Mouse (Mus musculus) CH12.LX (cell line): ENCODE results near the gene Mgam. TPM values are rescaled to one million over a fixed set of nuclear protein-coding genes. Genes with fewer than 3 reads are reported as not detected.

ENCODE experiments used
- DNase-seq: peaks from one replicate; pipeline ENCODE4 v3.0.0-alpha.2; 2013; ENCODE audit errors: extremely low read depth
- H3K27ac ChIP-seq: 2 replicates; pipeline ENCODE4 v1.5.1; 2012; ENCODE audit warnings: low read depth, mild to moderate bottlenecking, control low read depth, moderate library complexity; ENCODE audit not compliant: insufficient read depth
- H3K27me3 ChIP-seq: replicated peaks from 2 replicates; pipeline ENCODE3; 2012; ENCODE audit warnings: inconsistent platforms
- H3K36me3 ChIP-seq, 2 experiments: replicated peaks in 1 of 2; 2 replicates each; pipeline versions ENCODE3 to v1.6.1; 2012; ENCODE audit warnings: inconsistent platforms in 1 of 2, low read length in 1 of 2, mild to moderate bottlenecking in 1 of 2, mixed read lengths in 1 of 2, moderate library complexity in 1 of 2; ENCODE audit not compliant: control insufficient read depth in 1 of 2, insufficient read depth in 1 of 2
- H3K4me1 ChIP-seq, 2 experiments: 2 replicates each; pipeline ENCODE4 v1.6.1; 2012; ENCODE audit warnings: inconsistent platforms in 1 of 2, moderate library complexity in 1 of 2; ENCODE audit not compliant: insufficient read depth in 2 of 2, control insufficient read depth in 1 of 2
- H3K4me2 ChIP-seq: 2 replicates; pipeline ENCODE4 v1.6.1; 2012; ENCODE audit warnings: low read depth, mild to moderate bottlenecking, control low read depth; ENCODE audit not compliant: poor library complexity, insufficient read depth, severe bottlenecking
- H3K4me3 ChIP-seq, 3 experiments: fragments of 150-350 bp in 1 of 3; sonication (generic) in 1 of 3; replicated peaks in 1 of 3; 2 replicates each; pipeline versions ENCODE3 to v1.5.1; 2011 to 2012; ENCODE audit warnings: low read depth in 2 of 3, low read length in 2 of 3, mild to moderate bottlenecking in 2 of 3, moderate library complexity in 2 of 3, control low read depth in 1 of 3, improper control_type of control experiment in 1 of 3, inconsistent platforms in 1 of 3, mixed read lengths in 1 of 3; ENCODE audit not compliant: poor library complexity in 1 of 3
- H3K79me2 ChIP-seq: replicated peaks from 2 replicates; pipeline ENCODE4 v1.6.1; 2012; ENCODE audit warnings: mild to moderate bottlenecking, moderate library complexity; ENCODE audit not compliant: control insufficient read depth, poor library complexity, insufficient read depth, severe bottlenecking; ENCODE audit errors: extremely low read depth
- H3K9ac ChIP-seq: 2 replicates; pipeline ENCODE4 v1.6.1; 2012; ENCODE audit warnings: low read depth, mild to moderate bottlenecking, control low read depth, moderate library complexity; ENCODE audit not compliant: insufficient read depth
- H3K9me3 ChIP-seq: replicated peaks from 2 replicates; pipeline ENCODE3; 2012; ENCODE audit warnings: low read length, inconsistent platforms, mixed read lengths
- CHD2 ChIP-seq: IDR thresholded peaks from 2 replicates; pipeline ENCODE4 v1.6.1; 2011; ENCODE audit warnings: low read length, improper control_type of control experiment
- CTCF ChIP-seq, 2 experiments: IDR thresholded peaks in 1 of 2; conservative IDR thresholded peaks in 1 of 2; 2 replicates each; pipeline ENCODE4 v1.5.1; 2011 to 2012; ENCODE audit warnings: low read depth in 2 of 2, low read length in 2 of 2, improper control_type of control experiment in 1 of 2, inconsistent platforms in 1 of 2, mild to moderate bottlenecking in 1 of 2, moderate library complexity in 1 of 2
- EP300 ChIP-seq: IDR thresholded peaks from 2 replicates; pipeline ENCODE4 v1.6.1; 2011; ENCODE audit warnings: low read length, improper control_type of control experiment
- HCFC1 ChIP-seq: IDR thresholded peaks from 2 replicates; pipeline ENCODE4 v1.6.1; 2012; ENCODE audit warnings: low read depth, mild to moderate bottlenecking, inconsistent platforms, low read length, improper control_type of control experiment
- JUN ChIP-seq: IDR thresholded peaks from 2 replicates; pipeline ENCODE4 v1.6.1; 2011; ENCODE audit warnings: low read depth, mild to moderate bottlenecking, low read length, improper control_type of control experiment, moderate library complexity; ENCODE audit not compliant: insufficient read depth
- JUND ChIP-seq: conservative IDR thresholded peaks from 2 replicates; pipeline ENCODE4 v1.6.1; 2011; ENCODE audit warnings: low read depth, low read length, improper control_type of control experiment
- MAFK ChIP-seq: IDR thresholded peaks from 2 replicates; pipeline ENCODE4 v1.6.1; 2011; ENCODE audit warnings: low read length, improper control_type of control experiment; ENCODE audit not compliant: insufficient replicate concordance
- MAX ChIP-seq: IDR thresholded peaks from 2 replicates; pipeline ENCODE4 v1.6.1; 2011; ENCODE audit warnings: low read length, improper control_type of control experiment
- MAZ ChIP-seq: IDR thresholded peaks from 2 replicates; pipeline ENCODE4 v1.6.1; 2012; ENCODE audit warnings: low read depth, mild to moderate bottlenecking, inconsistent platforms, low read length, improper control_type of control experiment, moderate library complexity
- MEF2A ChIP-seq: IDR thresholded peaks from 2 replicates; pipeline ENCODE4 v1.6.1; 2014; ENCODE audit warnings: low read depth, mild to moderate bottlenecking, inconsistent platforms, low read length, improper control_type of control experiment, borderline replicate concordance
- MXI1 ChIP-seq: IDR thresholded peaks from 2 replicates; pipeline ENCODE4 v1.6.1; 2011; ENCODE audit warnings: mild to moderate bottlenecking, low read depth, low read length, improper control_type of control experiment
- MYC ChIP-seq: IDR thresholded peaks from 2 replicates; pipeline ENCODE4 v1.6.1; 2011; ENCODE audit warnings: low read depth, mild to moderate bottlenecking, improper control_type of control experiment, low read length
- NELFE ChIP-seq: IDR thresholded peaks from 2 replicates; pipeline ENCODE4 v1.6.1; 2011; ENCODE audit warnings: low read depth, low read length, improper control_type of control experiment
- POLR2A ChIP-seq: IDR thresholded peaks from 2 replicates; pipeline ENCODE4 v1.6.1; 2011; ENCODE audit warnings: low read depth, mild to moderate bottlenecking, improper control_type of control experiment, low read length
- RAD21 ChIP-seq: IDR thresholded peaks from 2 replicates; pipeline ENCODE4 v1.6.1; 2011; ENCODE audit warnings: low read depth, mild to moderate bottlenecking, low read length, improper control_type of control experiment, moderate library complexity
- SMC3 ChIP-seq: IDR thresholded peaks from 2 replicates; pipeline ENCODE4 v1.6.1; 2011; ENCODE audit warnings: low read depth, low read length, improper control_type of control experiment
- UBTF ChIP-seq: IDR thresholded peaks from 2 replicates; pipeline ENCODE4 v1.6.1; 2012; ENCODE audit warnings: low read depth, mild to moderate bottlenecking, inconsistent platforms, low read length, improper control_type of control experiment, moderate library complexity
- USF1 ChIP-seq: IDR thresholded peaks from 2 replicates; pipeline ENCODE4 v1.6.1; 2014; ENCODE audit warnings: low read depth, mild to moderate bottlenecking, inconsistent platforms, low read length, improper control_type of control experiment
- USF2 ChIP-seq: conservative IDR thresholded peaks from 2 replicates; pipeline ENCODE4 v1.6.1; 2011; ENCODE audit warnings: low read depth, low read length, improper control_type of control experiment
- ZC3H11A ChIP-seq: IDR thresholded peaks from 2 replicates; pipeline ENCODE4 v1.6.1; 2012; ENCODE audit warnings: low read depth, mild to moderate bottlenecking, inconsistent platforms, low read length, improper control_type of control experiment
- dilution Hi-C: fragments of 300-500 bp; cut with MboI; formaldehyde crosslinking; loops from 2 replicates; pipeline ENCODE4 v1.14.3; 2020; ENCODE audit warnings: low sequenced_read_pairs; ENCODE audit not compliant: extremely low pct_unique_long_range_greater_than_20kb, extremely low pct_ligation_motif_present
- in situ Hi-C: fragments of 300-500 bp; cut with MboI; formaldehyde crosslinking; loops from 3 replicates; pipeline ENCODE4 v1.14.3; 2019; ENCODE audit warnings: low sequenced_read_pairs, low pct_ligation_motif_present, low pct_unique_long_range_greater_than_20kb, mixed read lengths
- polyA plus RNA-seq: library from polyadenylated mRNA; unstranded; fragments of >175 nt; gene quantifications from 2 replicates; pipeline ENCODE4 v1.2.1, GENCODE M21; 2012; ENCODE audit warnings: low read depth; ENCODE audit not compliant: insufficient read length
- total RNA-seq, 2 experiments: library from RNA; depleted of rRNA; stranded (reverse); fragments of 300-350 nt in 1 of 2; fragments of >200 nt in 1 of 2; gene quantifications; 2 replicates each; pipeline ENCODE4 v1.2.3; 2012 to 2014

The Mgam gene
- total and polyA plus RNA-seq, 3 experiments, result 0.06 TPM; not detected in 2

DNA sequence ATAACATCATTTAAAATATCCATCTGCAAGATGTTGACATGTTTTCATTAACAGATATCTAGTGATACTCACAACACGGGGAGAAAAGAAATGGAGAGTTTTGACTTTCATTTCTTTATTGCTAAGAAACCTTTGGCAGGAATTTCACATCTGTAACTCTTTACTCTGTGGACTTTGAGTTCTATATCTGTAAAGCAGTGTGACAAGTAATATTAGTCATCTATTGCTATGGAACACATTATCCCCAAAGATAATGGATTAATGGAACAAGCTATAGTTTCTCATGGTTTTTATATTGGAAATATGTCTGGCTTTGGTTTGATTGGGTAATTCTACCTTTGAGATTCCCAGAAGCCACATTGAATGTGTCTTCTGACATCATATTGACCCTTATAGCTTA, 22.3 kb downstream of the Mgam start:
- no peak overlapping the region for H3K9ac ChIP-seq
- no peaks in the 10 kb centered on the region for H3K4me1 ChIP-seq
- no peak overlapping the region for H3K27ac ChIP-seq
- in situ Hi-C loops (no loop called here), dilution Hi-C loops (no loop called here)
- no peaks in the 10 kb centered on the region for H3K9me3 ChIP-seq
- H3K4me3 ChIP-seq, result no peak overlapping the region
- no peak for DNase-seq
- H3K36me3 ChIP-seq, result no peaks in the 10 kb centered on the region
- H3K79me2 ChIP-seq, result no peaks in the 10 kb centered on the region
- no peak overlapping the region for H3K4me2 ChIP-seq
- TF ChIP-seq POLR2A (no peak), MXI1 (no peak), CTCF (conservative IDR thresholded peaks at IDR 0.05 in 1 of 2, IDR thresholded peaks at IDR 0.05 in 1 of 2; ENCODE audit: low read depth in 2 of 2, low read length in 2 of 2) (no peak), MYC (no peak), RAD21 (no peak), USF1 (no peak), NELFE (no peak), UBTF (no peak), MAZ (no peak), HCFC1 (no peak), JUND (no peak), SMC3 (no peak), EP300 (no peak), USF2 (no peak), ZC3H11A (no peak), MEF2A (no peak), CHD2 (no peak), MAX (no peak), MAFK (no peak), JUN (no peak)
- H3K27me3 ChIP-seq, result no peaks in the 10 kb centered on the region

DNA sequence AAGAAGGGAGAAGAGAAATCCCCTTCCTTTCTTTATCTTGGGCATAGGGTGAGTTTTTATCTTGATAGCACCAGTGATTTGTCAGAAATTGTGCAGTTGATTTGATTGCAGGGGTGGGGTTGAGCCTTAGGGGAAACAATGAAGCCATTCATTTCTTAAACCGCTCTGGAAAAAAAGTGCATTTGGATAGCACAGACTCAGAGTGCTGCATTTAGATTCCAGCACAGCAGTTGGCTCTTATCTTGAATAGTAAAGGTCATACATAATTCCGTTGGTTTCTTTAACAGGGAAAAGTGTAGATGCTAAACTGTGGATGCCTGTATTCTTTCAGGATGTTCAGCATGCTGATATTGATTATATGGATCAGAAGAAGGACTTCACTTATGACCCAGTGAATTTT, 32.3 kb downstream of the Mgam start:
- in situ Hi-C loops (no loop called here), dilution Hi-C loops (no loop called here)
- Histone ChIP-seq H3K4me2 (no peak overlapping the region), H3K9me3 (no peaks in the 10 kb centered on the region), H3K27ac (no peak overlapping the region), H3K4me3 (no peak overlapping the region), H3K27me3 (no peaks in the 10 kb centered on the region), H3K4me1 (no peaks in the 10 kb centered on the region), H3K9ac (no peak overlapping the region), H3K36me3 (no peaks in the 10 kb centered on the region), H3K79me2 (no peaks in the 10 kb centered on the region)
- DNase-seq, result no peak
- TF ChIP-seq ZC3H11A, result no peak
